ENCODE assay signal across 8 mouse cellular contexts in genomic region chr4:107253125-107254091, GRCm38 (mm10). TPM values are rescaled to one million over a fixed set of nuclear protein-coding genes. Genes with fewer than 3 reads are reported as not detected.
DNase-seq lines count a peak whose midpoint lies in the region; ATAC-seq lines count a peak whose summit lies in the region.

Gene Lrrc42 (minus strand): TSS chr4:107253532.
Gene Hspb11 (plus strand): TSS chr4:107253593.

- no peaks in the 10 kb centered on the region for H3K36me3 ChIP-seq in heart, embryonic 14.5 days (ENCODE audit: control insufficient read depth, insufficient read depth, low read length)
- H3K36me3 ChIP-seq in liver, embryonic 13.5 days = no peaks in the 10 kb centered on the region
- H3K36me3 ChIP-seq in stomach, embryonic 16.5 days (ENCODE audit: control insufficient read depth, insufficient read depth, low read length) = no peaks in the 10 kb centered on the region

- H3K27ac ChIP-seq in heart, embryonic 14.5 days (replicated peaks in 1 of 2; ENCODE audit: control insufficient read depth in 1 of 2, insufficient read depth in 1 of 2, low read depth in 2 of 2, low read length in 2 of 2) = peak within 1 kb of the TSS; percentile 83 to 86
- H3K27ac ChIP-seq in liver, embryonic 13.5 days = peak within 1 kb of the TSS; percentile 78
- H3K27ac ChIP-seq in stomach, embryonic 16.5 days (ENCODE audit: low read length) = peak within 1 kb of the TSS; percentile 79

- peaks cover 9 to 30% of the 10 kb centered on the region in 2 experiments for H3K4me1 ChIP-seq in heart, embryonic 14.5 days (ENCODE audit: control insufficient read depth in 2 of 2, insufficient read depth in 2 of 2, low read length in 2 of 2)
- peaks cover 38% of the 10 kb centered on the region for H3K4me1 ChIP-seq in liver, embryonic 13.5 days (replicated peaks)
- H3K4me1 ChIP-seq in stomach, embryonic 16.5 days (ENCODE audit: control insufficient read depth, insufficient read depth, low read length) = peaks cover 17% of the 10 kb centered on the region

- H3K4me2 ChIP-seq in heart, embryonic 14.5 days (ENCODE audit: low read length) = peak within 1 kb of the TSS; percentile 80
- H3K4me2 ChIP-seq in liver, embryonic 13.5 days = peak within 1 kb of the TSS; percentile 96
- peak within 1 kb of the TSS; percentile 82 for H3K4me2 ChIP-seq in stomach, embryonic 16.5 days (ENCODE audit: low read depth, low read length)

- WGBS in heart, embryonic 14.5 days = under 1% methylated on average over 84 of the region's 101 CpGs
- WGBS in liver, embryonic 13.5 days (ENCODE audit: insufficient replicate concordance) = 1% methylated on average over 101 of the region's 101 CpGs
- under 1% methylated on average over 88 of the region's 101 CpGs for WGBS in stomach, embryonic 16.5 days

- peak; percentile 85 for DNase-seq in c-Kit-negative CD71-positive TER-119-positive erythroid progenitor cells, embryonic 14.5 days (ENCODE audit: low read depth, low spot score)
- peak; percentile 87 for DNase-seq in fibroblast of lung, adult 2 months (ENCODE audit: low read depth)
- peak; percentile 97 for DNase-seq in kidney, postnatal 14 days
- peak; percentile 89 for DNase-seq in liver, embryonic 13.5 days
- peak; percentile 99 for DNase-seq in neural tube, embryonic 10.5 days (ENCODE audit: extremely low spot score, low spot score)

- peak within 1 kb of the TSS; percentile 93 for H3K9ac ChIP-seq in heart, embryonic 14.5 days (ENCODE audit: low read length)
- H3K9ac ChIP-seq in liver, embryonic 13.5 days = peak within 1 kb of the TSS; percentile 77
- H3K9ac ChIP-seq in stomach, embryonic 16.5 days (ENCODE audit: low read length) = peak within 1 kb of the TSS; percentile 91

- H3K4me3 ChIP-seq in heart, embryonic 14.5 days (ENCODE audit: control insufficient read depth in 1 of 2, insufficient read depth in 1 of 2, low read depth in 1 of 2, low read length in 2 of 2) = peak within 1 kb of the TSS; percentile 72 to 98
- peak within 1 kb of the TSS; percentile 81 for H3K4me3 ChIP-seq in liver, embryonic 13.5 days (replicated peaks)
- peak within 1 kb of the TSS; percentile 78 for H3K4me3 ChIP-seq in stomach, embryonic 16.5 days (replicated peaks; ENCODE audit: low read length)

- peak; percentile 96 for ATAC-seq in CD4-positive, CD25-positive, alpha-beta regulatory T cell, adult 4 months
- ATAC-seq in heart, embryonic 14.5 days (ENCODE audit: insufficient number of reproducible peaks, insufficient read depth, low FRiP score, low read depth) = peak; percentile 97
- ATAC-seq in liver, embryonic 13.5 days (ENCODE audit: low read depth) = peak; percentile 94
- peak; percentile 98 for ATAC-seq in stomach, embryonic 16.5 days (ENCODE audit: insufficient read depth, low FRiP score)

- H3K27me3 ChIP-seq in heart, embryonic 14.5 days (ENCODE audit: control insufficient read depth, insufficient read depth, low read length) = no peaks in the 10 kb centered on the region
- no peaks in the 10 kb centered on the region for H3K27me3 ChIP-seq in liver, embryonic 13.5 days
- H3K27me3 ChIP-seq in stomach, embryonic 16.5 days (ENCODE audit: control insufficient read depth, insufficient read depth, low read length) = no peaks in the 10 kb centered on the region

- no peaks in the 10 kb centered on the region for H3K9me3 ChIP-seq in heart, embryonic 14.5 days (ENCODE audit: control insufficient read depth, low read length)
- no peaks in the 10 kb centered on the region for H3K9me3 ChIP-seq in liver, embryonic 13.5 days (replicated peaks)
- no peaks in the 10 kb centered on the region for H3K9me3 ChIP-seq in stomach, embryonic 16.5 days (replicated peaks; ENCODE audit: control insufficient read depth, low read length)

RNA-seq across cellular contexts. Expression of gene Lrrc42, which starts in this region (rescaled TPM):
- 10 to 100 TPM; 17.8 to 22.9 TPM for polyA plus RNA-seq in CD4-positive, CD25-positive, alpha-beta regulatory T cell, adult 4 months (2017; shearing (Covaris generic))
- 46.3 and 52.0 TPM in 2 replicates for polyA plus RNA-seq in heart, embryonic 14.5 days (2014; fragmentation: Nextera tagmentation; extraction: Ambion mirVana)
- 16.8 and 18.1 TPM in 2 replicates for polyA plus RNA-seq in liver, embryonic 13.5 days (2015; fragmentation: Nextera tagmentation; extraction: Ambion mirVana)
- 52.7 TPM in 2 replicates for polyA plus RNA-seq in stomach, embryonic 16.5 days (2015; fragmentation: Nextera tagmentation; extraction: Ambion mirVana)

RNA-seq across cellular contexts. Expression of gene Hspb11, which starts in this region (rescaled TPM):
- 10 to 100 TPM; 23.8 to 30.6 TPM for polyA plus RNA-seq in CD4-positive, CD25-positive, alpha-beta regulatory T cell, adult 4 months (2017; shearing (Covaris generic))
- 32.9 and 40.6 TPM in 2 replicates for polyA plus RNA-seq in heart, embryonic 14.5 days (2014; fragmentation: Nextera tagmentation; extraction: Ambion mirVana)
- 9.1 and 9.2 TPM in 2 replicates for polyA plus RNA-seq in liver, embryonic 13.5 days (2015; fragmentation: Nextera tagmentation; extraction: Ambion mirVana)
- 28.1 and 39.1 TPM in 2 replicates for polyA plus RNA-seq in stomach, embryonic 16.5 days (2015; fragmentation: Nextera tagmentation; extraction: Ambion mirVana)

Comparison
In these comparisons a context has a peak if more than half of its experiments do, and no peak if none do; other contexts are left out.
1. Peak in every context shown above with its lines: DNase-seq, ATAC-seq, H3K4me3 ChIP-seq and H3K27ac ChIP-seq.